10 mouse cellular contexts compared by ENCODE assay signal in the genomic region with DNA sequence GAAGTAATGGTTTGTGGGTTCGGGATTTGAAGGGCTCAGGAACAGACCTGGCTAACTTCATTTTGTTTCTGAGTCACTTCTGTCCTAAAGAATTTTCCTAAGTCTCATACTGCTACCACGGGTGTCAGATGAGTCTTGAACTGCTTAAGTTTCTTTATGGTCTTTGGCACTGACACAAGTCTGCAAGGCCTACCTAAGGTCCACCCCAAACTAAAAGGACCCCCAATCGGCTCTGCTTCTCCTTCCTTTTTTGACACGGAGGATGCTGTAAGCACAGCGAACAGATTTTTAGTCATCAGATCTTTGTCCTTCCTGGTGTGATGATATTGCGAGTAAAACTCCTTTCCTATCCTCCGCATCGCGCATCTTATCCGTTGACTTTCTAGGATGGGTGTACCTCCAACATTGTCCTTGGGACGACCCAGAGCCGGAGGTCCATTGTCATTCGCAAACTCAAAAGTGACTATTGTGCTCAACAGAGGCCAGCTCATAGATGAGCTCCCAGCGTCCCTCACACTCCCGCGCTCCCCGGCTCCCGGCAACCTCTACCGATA. TPM values are rescaled to one million over a fixed set of nuclear protein-coding genes. Genes with fewer than 3 reads are reported as not detected.
DNase-seq lines count a peak whose midpoint lies in the region; ATAC-seq lines count a peak whose summit lies in the region.
"Not testable (repeated sequence)": the region's sequence is repeated elsewhere in the genome, so short reads cannot be mapped to it uniquely, and the experiment has no call there.
"Had no signal": no experiment of that assay in that cellular context is flagged by ENCODE, and none has a peak within 500 bp of the region (broad histone marks: within the 10 kb centered on the region; RNA-seq: fewer than 3 reads in every experiment).

No protein-coding gene starts in this region.

- not testable (repeated sequence) for H3K9me3 ChIP-seq in forebrain, embryonic 15.5 days

- peak; percentile 70 for ATAC-seq in erythroblast, adult 5-6 weeks (replicated peaks; ENCODE audit: low FRiP score, poor library complexity, severe bottlenecking)
- 0 out of 2 replicates have a peak, but pooled peaks have one; percentile 58 for ATAC-seq in forebrain, embryonic 15.5 days (replicated peaks)
- ATAC-seq in inflammation-experienced regulatory T-cells, adult 6 months: peak; percentile 25
- peak; percentile 27; the same call in 1 of the 2 replicates for ATAC-seq in megakaryocyte, adult 5-6 weeks (ENCODE audit: poor library complexity, severe bottlenecking)
- ATAC-seq in monocyte, adult 5-6 weeks (replicated peaks; ENCODE audit: insufficient number of reproducible peaks, low FRiP score, low TSS enrichment, poor library complexity, severe bottlenecking): 0 out of 2 replicates have a peak, but pooled peaks have one; percentile 35

- H3K27me3 ChIP-seq in forebrain, embryonic 15.5 days: not testable (repeated sequence)

- H3K9ac ChIP-seq in forebrain, embryonic 15.5 days (replicated peaks): not testable (repeated sequence)

- 96% methylated on average over 19 of the region's 19 CpGs for WGBS in forebrain, embryonic 15.5 days

- H3K4me1 ChIP-seq in forebrain, embryonic 15.5 days: not testable (repeated sequence)

- not testable (repeated sequence) for H3K36me3 ChIP-seq in forebrain, embryonic 15.5 days

- H3K4me3 ChIP-seq in forebrain, embryonic 15.5 days: not testable (repeated sequence)

- not testable (repeated sequence) for H3K4me2 ChIP-seq in forebrain, embryonic 15.5 days (replicated peaks)

- peak; percentile 6 for DNase-seq in R1 (ENCODE audit: low read depth, low spot score)
- peak; percentile 9 for DNase-seq in cerebellum, adult 8-10 months
- peak; percentile 81 for DNase-seq in heart, adult 11 months

- H3K27ac ChIP-seq in forebrain, embryonic 15.5 days (replicated peaks): not testable (repeated sequence)

RNA-seq across cellular contexts. Expression of a gene that starts 23.1 kb away (rescaled TPM):
- total RNA-seq in erythroblast, adult 5-6 weeks (2015; ENCODE audit: low replicate concordance): not detected in 2 replicates
- not detected in 2 replicates for total RNA-seq in erythroblast, adult 5-6 weeks (2017; ENCODE audit: low replicate concordance)
- polyA plus RNA-seq in forebrain, embryonic 15.5 days (2015; fragmentation: Nextera tagmentation; extraction: Ambion mirVana): 13.6 and 16.5 TPM in 2 replicates
- polyA plus RNA-seq in inflammation-experienced regulatory T-cells, adult 6 months (2017; shearing (Covaris generic)): 10 to 100 TPM in 1 of 3 experiments, 1 to 10 TPM in 2; 7.1 to 15.9 (median 9.0) TPM
- total RNA-seq in megakaryocyte, adult 5-6 weeks (2015): 2.7 and 5.6 TPM in 2 replicates
- total RNA-seq in megakaryocyte, adult 5-6 weeks (2017): 7.2 and 11.2 TPM in 2 replicates
- 9.1 to 22.8 TPM (median 20.7 TPM) in 3 replicates for total RNA-seq in monocyte, adult 5-6 weeks (2017)
- total RNA-seq: MEL had no signal
- polyA plus RNA-seq: erythroblast, embryonic 14.5 days had no signal

Comparison
In these comparisons a context has a peak if more than half of its experiments do, and no peak if none do; other contexts are left out.
1. DNase-seq: peak in every context shown above with its lines; median percentile 81 in heart, adult 11 months; 9 in cerebellum, adult 8-10 months; 6 in R1.